Mouse (Mus musculus): Measurements from ENCODE around the gene Guca1b. TPM values are rescaled to one million over a fixed set of nuclear protein-coding genes. Genes with fewer than 3 reads are reported as not detected.

Gene Guca1b
- polyA plus RNA-seq, 2 experiments, result 0.44 to 1.2 TPM

GRCm38 (mm10) chr17:47424186-47424585 lies 39.0 kb downstream of the Guca1b start:
- Histone ChIP-seq H3K4me1 (ENCODE audit: control insufficient read depth, insufficient read depth, low read length) (no peaks in the 10 kb centered on the region), H3K9ac (ENCODE audit: low read depth, low read length, severe bottlenecking) (no peak overlapping the region), H3K27ac (replicated peaks; ENCODE audit: low read depth, low read length) (no peak overlapping the region), H3K9me3 (ENCODE audit: control insufficient read depth, low read length) (no peaks in the 10 kb centered on the region), H3K27me3 (ENCODE audit: control insufficient read depth, insufficient read depth, low read length) (no peaks in the 10 kb centered on the region), H3K36me3 (ENCODE audit: control insufficient read depth, insufficient read depth, low read length) (no peaks in the 10 kb centered on the region), H3K4me2 (replicated peaks; ENCODE audit: low read depth, low read length, severe bottlenecking) (no peak overlapping the region), H3K4me3 (replicated peaks; ENCODE audit: low read length) (no peak overlapping the region)
- TF ChIP-seq POLR2A (IDR thresholded peaks at IDR 0.05; ENCODE audit: borderline replicate concordance, extremely low read depth, insufficient read depth, insufficient read length), result no peak
- DNase-seq (ENCODE audit: low spot score) (no peak), ATAC-seq (ENCODE audit: low FRiP score, low read depth) (no peak)
- 81% methylated on average over 6 of the region's 6 CpGs for WGBS

- H3K4me3 ChIP-seq (replicated peaks; ENCODE audit: low read length), result no peak overlapping the region
- ATAC-seq (ENCODE audit: low FRiP score, low read depth), result no peak
- no peaks in the 10 kb centered on the region for H3K27me3 ChIP-seq (ENCODE audit: control insufficient read depth, insufficient read depth, low read length)
- H3K36me3 ChIP-seq (ENCODE audit: control insufficient read depth, insufficient read depth, low read length), result no peaks in the 10 kb centered on the region
- no peak for TF ChIP-seq POLR2A (IDR thresholded peaks at IDR 0.05; ENCODE audit: borderline replicate concordance, extremely low read depth, insufficient read depth, insufficient read length)
- H3K27ac ChIP-seq (replicated peaks; ENCODE audit: low read depth, low read length), result no peak overlapping the region
- no peaks in the 10 kb centered on the region for H3K4me1 ChIP-seq (ENCODE audit: control insufficient read depth, insufficient read depth, low read length)
- H3K9me3 ChIP-seq (ENCODE audit: control insufficient read depth, low read length), result no peaks in the 10 kb centered on the region
- no peak overlapping the region for H3K9ac ChIP-seq (ENCODE audit: low read depth, low read length, severe bottlenecking)
- DNase-seq (ENCODE audit: low spot score), result no peak
- no peak overlapping the region for H3K4me2 ChIP-seq (replicated peaks; ENCODE audit: low read depth, low read length, severe bottlenecking)
- 66% methylated on average over 6 of the region's 6 CpGs for WGBS
Measured at GRCm38 (mm10) chr17:47427316-47427715, 42.1 kb downstream of the Guca1b start.

- DNase-seq (ENCODE audit: low spot score) (peak; percentile 44), ATAC-seq (ENCODE audit: low FRiP score, low read depth) (peak; percentile 70)
- Histone ChIP-seq H3K27ac (replicated peaks; ENCODE audit: low read depth, low read length) (no peak overlapping the region), H3K27me3 (ENCODE audit: control insufficient read depth, insufficient read depth, low read length) (no peaks in the 10 kb centered on the region), H3K9me3 (ENCODE audit: control insufficient read depth, low read length) (no peaks in the 10 kb centered on the region), H3K36me3 (ENCODE audit: control insufficient read depth, insufficient read depth, low read length) (no peaks in the 10 kb centered on the region), H3K9ac (ENCODE audit: low read depth, low read length, severe bottlenecking) (no peak overlapping the region), H3K4me3 (replicated peaks; ENCODE audit: low read length) (no peak overlapping the region), H3K4me2 (replicated peaks; ENCODE audit: low read depth, low read length, severe bottlenecking) (peak overlapping the region; percentile 29; the same call in 1 of the 2 replicates), H3K4me1 (ENCODE audit: control insufficient read depth, insufficient read depth, low read length) (no peaks in the 10 kb centered on the region)
- no peak for TF ChIP-seq POLR2A (IDR thresholded peaks at IDR 0.05; ENCODE audit: borderline replicate concordance, extremely low read depth, insufficient read depth, insufficient read length)
- WGBS, result 21% methylated on average over 8 of the region's 8 CpGs
Measured at GRCm38 (mm10) chr17:47428831-47429304, 43.7 kb downstream of the Guca1b start.

GRCm38 (mm10) chr17:47430815-47431214 lies 45.6 kb downstream of the Guca1b start:
- TF ChIP-seq POLR2A (IDR thresholded peaks at IDR 0.05; ENCODE audit: borderline replicate concordance, extremely low read depth, insufficient read depth, insufficient read length), result no peak
- DNase-seq (ENCODE audit: low spot score) (no peak), ATAC-seq (ENCODE audit: low FRiP score, low read depth) (no peak)
- Histone ChIP-seq H3K36me3 (ENCODE audit: control insufficient read depth, insufficient read depth, low read length) (no peaks in the 10 kb centered on the region), H3K27ac (replicated peaks; ENCODE audit: low read depth, low read length) (no peak overlapping the region), H3K4me3 (replicated peaks; ENCODE audit: low read length) (no peak overlapping the region), H3K27me3 (ENCODE audit: control insufficient read depth, insufficient read depth, low read length) (peaks cover 8% of the 10 kb centered on the region; the same call in 1 of the 2 replicates), H3K9me3 (ENCODE audit: control insufficient read depth, low read length) (no peaks in the 10 kb centered on the region), H3K4me2 (replicated peaks; ENCODE audit: low read depth, low read length, severe bottlenecking) (no peak overlapping the region), H3K4me1 (ENCODE audit: control insufficient read depth, insufficient read depth, low read length) (no peaks in the 10 kb centered on the region), H3K9ac (ENCODE audit: low read depth, low read length, severe bottlenecking) (no peak overlapping the region)
- 75% methylated on average over 5 of the region's 5 CpGs for WGBS

GRCm38 (mm10) chr17:47436156-47436906 lies 51.1 kb downstream of the Guca1b start, which contains the start of gene AI661453:
Gene AI661453 (plus strand): TSS chr17:47436615.
- Histone ChIP-seq H3K4me1 (ENCODE audit: control insufficient read depth, insufficient read depth, low read length) (no peaks in the 10 kb centered on the region; the same call in none of the 2 replicates), H3K27me3 (ENCODE audit: control insufficient read depth, insufficient read depth, low read length) (peaks cover 45% of the 10 kb centered on the region), H3K4me2 (replicated peaks; ENCODE audit: low read depth, low read length, severe bottlenecking) (peak within 1 kb of the TSS; percentile 68), H3K9ac (ENCODE audit: low read depth, low read length, severe bottlenecking) (peak within 1 kb of the TSS; percentile 36), H3K27ac (replicated peaks; ENCODE audit: low read depth, low read length) (no peak within 1 kb of the TSS), H3K4me3 (replicated peaks; ENCODE audit: low read length) (peak within 1 kb of the TSS; percentile 41), H3K9me3 (ENCODE audit: control insufficient read depth, low read length) (no peaks in the 10 kb centered on the region), H3K36me3 (ENCODE audit: control insufficient read depth, insufficient read depth, low read length) (no peaks in the 10 kb centered on the region)
- ATAC-seq (ENCODE audit: low FRiP score, low read depth) (peak; percentile 51; the same call in 1 of the 2 replicates), DNase-seq (ENCODE audit: low spot score) (no peak)
- 2% methylated on average over 39 of the region's 45 CpGs for WGBS
- TF ChIP-seq POLR2A (IDR thresholded peaks at IDR 0.05; ENCODE audit: borderline replicate concordance, extremely low read depth, insufficient read depth, insufficient read length), result no peak

Measured in limb, embryonic 14.5 days (tissue).